Mouse (Mus musculus) embryonic fibroblast, embryonic 13.5 days (primary cell): ENCODE measurements around the gene Mtf2.

Source experiments
- CTCF ChIP-seq: IDR thresholded peaks from 2 replicates; pipeline ENCODE4 v1.5.1; 2011; ENCODE audit warnings: mild to moderate bottlenecking, control low read depth, low read length, moderate library complexity, borderline replicate concordance; ENCODE audit not compliant: insufficient read depth
- POLR2A ChIP-seq: IDR thresholded peaks from 2 replicates; pipeline ENCODE4 v1.6.1; 2011; ENCODE audit warnings: low read depth, mild to moderate bottlenecking, control low read depth, low read length, moderate library complexity

DNA sequence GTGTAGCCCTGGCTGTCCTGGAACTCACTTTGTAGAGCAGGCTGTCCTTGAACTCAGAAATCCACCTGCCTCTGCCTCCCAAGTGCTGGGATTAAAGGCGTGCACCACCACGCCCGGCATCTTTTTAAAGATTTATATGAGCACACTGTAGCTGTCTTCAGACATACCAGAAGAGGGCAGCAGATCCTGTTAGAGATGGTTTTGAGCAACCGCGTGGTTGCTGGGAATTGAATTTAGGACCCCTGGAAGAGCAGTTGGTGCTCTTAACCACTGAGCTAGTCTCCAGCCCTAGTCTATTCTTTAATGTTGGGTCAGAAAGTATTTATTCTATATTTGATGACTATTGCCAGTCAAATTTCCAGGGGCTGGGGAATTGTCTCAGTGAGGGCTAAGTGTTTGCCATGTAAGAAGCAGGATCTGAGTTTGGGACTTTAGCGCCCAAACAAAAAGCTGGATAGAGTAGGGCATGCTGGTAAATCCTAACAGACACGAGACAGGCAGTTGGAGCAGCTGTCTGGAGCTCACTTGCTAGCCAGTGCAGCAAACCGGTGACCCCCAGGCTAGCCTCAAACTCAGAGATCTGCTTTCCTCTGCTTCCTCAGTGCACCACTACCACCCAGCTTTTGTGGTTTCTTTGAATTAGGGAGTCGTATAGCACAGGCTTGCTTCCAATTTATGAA is 54.9 kb downstream of the Mtf2 start:
- TF ChIP-seq CTCF (no peak), POLR2A (no peak)
